Mouse (Mus musculus) ES-Bruce4 (cell line): ENCODE data around the gene Zfp663.

Source experiments
- CTCF ChIP-seq: IDR thresholded peaks from one replicate; pipeline ENCODE4 v1.8.1; 2011; ENCODE audit warnings: low read depth, low read length
- POLR2A ChIP-seq: IDR thresholded peaks from one replicate; pipeline ENCODE4 v1.8.1; 2011; ENCODE audit warnings: low read length; ENCODE audit not compliant: insufficient read depth

GRCm38 (mm10) chr2:165370348-165370747 is 1.8 kb upstream of the Zfp663 start:
- no peak for TF ChIP-seq CTCF
- no peak for TF ChIP-seq POLR2A
